Mouse (Mus musculus): ENCODE results near the gene Sars. TPM values are rescaled to one million over a fixed set of nuclear protein-coding genes. Genes with fewer than 3 reads are reported as not detected.

Gene Sars
- 217 and 220 TPM in 2 replicates for polyA plus RNA-seq (2015; fragmentation: Nextera tagmentation; extraction: Ambion mirVana)

DNA sequence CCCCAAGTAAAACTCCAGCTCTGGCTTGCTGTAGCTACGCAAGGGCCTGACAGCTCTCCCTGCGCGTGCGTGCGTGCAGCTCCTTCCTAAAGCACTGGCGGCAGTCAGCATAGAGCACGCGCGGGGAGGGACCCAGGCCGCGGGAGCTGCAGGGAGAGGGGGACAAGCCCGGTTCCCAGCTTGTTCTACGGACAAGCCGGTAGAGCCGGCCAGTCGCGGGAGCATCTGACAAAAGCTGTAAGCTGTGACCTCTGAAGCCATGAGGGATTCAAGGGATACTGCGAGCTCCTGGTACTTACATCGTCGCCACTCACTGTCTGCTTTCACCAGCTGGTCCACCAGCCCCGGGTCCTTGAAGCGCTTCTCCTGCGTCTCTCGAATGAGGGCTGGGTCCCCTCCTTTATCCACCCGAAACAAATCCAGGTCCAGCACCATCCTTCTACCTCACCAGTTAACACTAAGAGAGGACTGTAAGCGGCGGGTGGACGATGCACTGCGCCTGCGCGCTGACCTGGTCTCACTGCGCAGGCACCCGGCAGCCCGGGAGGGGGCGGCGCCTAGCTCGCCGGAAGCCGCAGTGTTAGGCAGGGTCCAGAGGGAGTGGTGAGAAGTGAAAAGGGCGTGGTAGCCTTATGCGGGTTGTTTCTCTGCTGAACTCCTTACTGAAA is at the start of gene Sars:
Gene Sars (minus strand): TSS at position 512 of the 668 bp plus-strand sequence.
- Histone ChIP-seq H3K27ac (ENCODE audit: low read length) (peak within 1 kb of the TSS; percentile 90), H3K4me1 (ENCODE audit: control insufficient read depth, insufficient read depth, low read length) (peaks cover 35% of the 10 kb centered on the region), H3K4me2 (ENCODE audit: low read length) (peak within 1 kb of the TSS; percentile 93), H3K9me3 (replicated peaks; ENCODE audit: control insufficient read depth, low read length, poor library complexity, severe bottlenecking) (no peaks in the 10 kb centered on the region), H3K27me3 (ENCODE audit: control insufficient read depth, insufficient read depth, low read depth, low read length) (no peaks in the 10 kb centered on the region), H3K36me3 (ENCODE audit: control insufficient read depth, insufficient read depth, low read length) (no peaks in the 10 kb centered on the region), H3K4me3 (ENCODE audit: low read depth, low read length) (peak within 1 kb of the TSS; percentile 71), H3K9ac (ENCODE audit: low read depth, low read length) (peak within 1 kb of the TSS; percentile 79)
- WGBS: under 1% methylated on average over 41 of the region's 41 CpGs
- peak; percentile 97 for ATAC-seq

- Histone ChIP-seq H3K4me2 (ENCODE audit: low read length) (no peak overlapping the region), H3K9me3 (replicated peaks; ENCODE audit: control insufficient read depth, low read length, poor library complexity, severe bottlenecking) (no peaks in the 10 kb centered on the region), H3K27me3 (ENCODE audit: control insufficient read depth, insufficient read depth, low read depth, low read length) (no peaks in the 10 kb centered on the region), H3K36me3 (ENCODE audit: control insufficient read depth, insufficient read depth, low read length) (no peaks in the 10 kb centered on the region), H3K9ac (ENCODE audit: low read depth, low read length) (no peak overlapping the region), H3K27ac (ENCODE audit: low read length) (no peak overlapping the region), H3K4me3 (ENCODE audit: low read depth, low read length) (no peak overlapping the region), H3K4me1 (ENCODE audit: control insufficient read depth, insufficient read depth, low read length) (no peaks in the 10 kb centered on the region)
- 45% methylated on average over 3 of the region's 3 CpGs for WGBS
- ATAC-seq: no peak
Observed at GRCm38 (mm10) chr3:108489968-108490367, 45.0 kb upstream of the Sars start.

DNA sequence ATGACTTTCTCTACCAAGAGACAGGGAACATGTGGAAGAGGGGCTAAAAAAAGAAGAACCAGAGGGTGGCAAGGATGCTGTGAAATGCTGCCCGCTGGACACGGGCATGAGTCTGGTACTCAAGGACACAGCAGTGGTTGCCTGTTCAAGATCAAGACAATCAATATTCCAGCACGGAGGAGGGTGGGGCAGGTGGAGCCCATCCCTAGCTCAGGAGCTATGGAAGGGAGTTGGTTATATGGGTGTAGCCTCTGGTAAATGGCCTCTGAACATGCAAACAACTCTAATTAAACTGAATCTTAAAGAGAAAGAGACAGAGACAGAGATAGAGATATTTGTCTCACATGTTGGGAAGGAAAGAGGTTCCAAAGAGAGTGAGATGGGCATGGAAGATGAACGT is 39.7 kb upstream of the Sars start:
- Histone ChIP-seq H3K27ac (ENCODE audit: low read length) (no peak overlapping the region), H3K4me3 (ENCODE audit: low read depth, low read length) (no peak overlapping the region), H3K9me3 (replicated peaks; ENCODE audit: control insufficient read depth, low read length, poor library complexity, severe bottlenecking) (no peaks in the 10 kb centered on the region), H3K4me2 (ENCODE audit: low read length) (no peak overlapping the region), H3K36me3 (ENCODE audit: control insufficient read depth, insufficient read depth, low read length) (0 out of 2 replicates have a peak, but pooled peaks cover 2% of the 10 kb centered on the region), H3K4me1 (ENCODE audit: control insufficient read depth, insufficient read depth, low read length) (no peaks in the 10 kb centered on the region), H3K9ac (ENCODE audit: low read depth, low read length) (no peak overlapping the region), H3K27me3 (ENCODE audit: control insufficient read depth, insufficient read depth, low read depth, low read length) (no peaks in the 10 kb centered on the region)
- ATAC-seq: no peak
- 88% methylated on average over 4 of the region's 4 CpGs for WGBS

DNA sequence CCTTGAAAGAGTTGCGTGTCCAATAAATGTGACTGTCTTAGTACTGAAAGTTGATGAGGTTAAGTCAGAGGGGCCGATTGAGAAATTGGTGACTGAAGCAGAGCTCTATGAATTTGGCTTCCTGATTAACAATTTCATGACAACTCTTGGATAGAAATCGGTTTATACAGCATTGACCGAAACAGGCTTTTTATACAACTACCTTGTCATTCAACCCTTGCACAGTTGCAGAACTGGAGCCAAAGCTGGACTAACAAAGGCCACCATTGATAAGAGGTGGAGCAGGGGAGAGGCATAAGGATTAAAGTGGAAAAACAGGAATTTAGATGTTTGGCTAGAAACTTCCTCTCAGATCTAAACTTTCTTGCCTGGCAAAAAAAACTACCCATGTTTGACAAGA is 33.8 kb upstream of the Sars start:
- H3K9me3 ChIP-seq (replicated peaks; ENCODE audit: control insufficient read depth, low read length, poor library complexity, severe bottlenecking): no peaks in the 10 kb centered on the region
- no peak overlapping the region for H3K4me3 ChIP-seq (ENCODE audit: low read depth, low read length)
- H3K27me3 ChIP-seq (ENCODE audit: control insufficient read depth, insufficient read depth, low read depth, low read length): no peaks in the 10 kb centered on the region
- H3K4me1 ChIP-seq (ENCODE audit: control insufficient read depth, insufficient read depth, low read length): no peaks in the 10 kb centered on the region
- 77% methylated on average over 4 of the region's 4 CpGs for WGBS
- no peak for ATAC-seq
- H3K9ac ChIP-seq (ENCODE audit: low read depth, low read length): no peak overlapping the region
- no peak overlapping the region for H3K27ac ChIP-seq (ENCODE audit: low read length)
- 0 out of 2 replicates have a peak, but pooled peaks cover 2% of the 10 kb centered on the region for H3K36me3 ChIP-seq (ENCODE audit: control insufficient read depth, insufficient read depth, low read length)
- H3K4me2 ChIP-seq (ENCODE audit: low read length): no peak overlapping the region

DNA sequence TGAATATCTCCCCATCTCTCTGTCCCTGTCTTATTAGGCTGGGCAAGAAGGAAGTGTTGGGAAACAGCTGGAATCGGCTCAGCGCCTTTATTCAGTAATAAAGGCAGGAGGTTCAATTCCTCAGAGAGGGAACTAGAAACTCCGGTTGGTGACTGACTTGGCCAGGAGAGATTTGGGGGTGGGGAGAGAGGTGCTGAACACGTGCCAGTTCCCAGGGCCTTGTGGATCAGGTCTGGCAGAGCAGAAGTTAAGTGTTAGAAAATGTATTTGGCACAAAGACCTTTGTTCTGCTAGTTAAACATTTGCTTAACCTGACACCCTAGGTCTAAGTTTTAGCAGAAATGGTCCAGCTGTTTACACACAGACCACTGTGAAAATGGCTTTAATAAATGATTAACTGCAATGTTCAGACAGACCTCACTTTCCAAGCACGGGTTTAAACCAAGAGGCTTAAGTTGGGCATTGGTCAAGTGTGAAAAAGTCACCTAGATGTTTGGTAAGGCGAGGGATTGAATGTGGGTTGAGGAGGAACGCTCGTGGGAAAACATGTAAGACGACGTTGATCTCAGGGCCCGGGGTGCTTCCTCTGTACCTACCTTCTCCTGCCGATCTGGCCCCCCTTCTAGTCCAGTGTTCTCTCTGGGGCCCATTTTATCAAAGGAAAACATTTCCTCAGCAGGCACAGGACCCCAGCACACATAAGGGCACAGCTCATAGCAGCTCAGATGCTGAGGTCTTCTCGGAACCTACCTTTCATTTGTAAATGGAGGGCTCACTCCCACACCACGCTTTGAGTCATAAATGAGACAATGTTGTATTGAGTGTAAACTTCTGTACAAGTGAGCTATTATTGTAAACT is 32.0 kb upstream of the Sars start:
- Histone ChIP-seq H3K9ac (ENCODE audit: low read depth, low read length) (no peak overlapping the region), H3K36me3 (ENCODE audit: control insufficient read depth, insufficient read depth, low read length) (no peaks in the 10 kb centered on the region), H3K27ac (ENCODE audit: low read length) (no peak overlapping the region), H3K4me1 (ENCODE audit: control insufficient read depth, insufficient read depth, low read length) (no peaks in the 10 kb centered on the region), H3K4me2 (ENCODE audit: low read length) (no peak overlapping the region), H3K4me3 (ENCODE audit: low read depth, low read length) (no peak overlapping the region), H3K27me3 (ENCODE audit: control insufficient read depth, insufficient read depth, low read depth, low read length) (no peaks in the 10 kb centered on the region), H3K9me3 (replicated peaks; ENCODE audit: control insufficient read depth, low read length, poor library complexity, severe bottlenecking) (no peaks in the 10 kb centered on the region)
- ATAC-seq: no peak
- 69% methylated on average over 14 of the region's 14 CpGs for WGBS

- ATAC-seq: no peak
- H3K9me3 ChIP-seq (replicated peaks; ENCODE audit: control insufficient read depth, low read length, poor library complexity, severe bottlenecking): no peaks in the 10 kb centered on the region
- no peaks in the 10 kb centered on the region for H3K27me3 ChIP-seq (ENCODE audit: control insufficient read depth, insufficient read depth, low read depth, low read length)
- H3K36me3 ChIP-seq (ENCODE audit: control insufficient read depth, insufficient read depth, low read length): no peaks in the 10 kb centered on the region
- no peak overlapping the region for H3K4me2 ChIP-seq (ENCODE audit: low read length)
- no peak overlapping the region for H3K4me3 ChIP-seq (ENCODE audit: low read depth, low read length)
- no peaks in the 10 kb centered on the region for H3K4me1 ChIP-seq (ENCODE audit: control insufficient read depth, insufficient read depth, low read length)
- no peak overlapping the region for H3K9ac ChIP-seq (ENCODE audit: low read depth, low read length)
- H3K27ac ChIP-seq (ENCODE audit: low read length): no peak overlapping the region
- 86% methylated on average over 5 of the region's 5 CpGs for WGBS
Observed at GRCm38 (mm10) chr3:108475496-108475895, 30.5 kb upstream of the Sars start.

DNA sequence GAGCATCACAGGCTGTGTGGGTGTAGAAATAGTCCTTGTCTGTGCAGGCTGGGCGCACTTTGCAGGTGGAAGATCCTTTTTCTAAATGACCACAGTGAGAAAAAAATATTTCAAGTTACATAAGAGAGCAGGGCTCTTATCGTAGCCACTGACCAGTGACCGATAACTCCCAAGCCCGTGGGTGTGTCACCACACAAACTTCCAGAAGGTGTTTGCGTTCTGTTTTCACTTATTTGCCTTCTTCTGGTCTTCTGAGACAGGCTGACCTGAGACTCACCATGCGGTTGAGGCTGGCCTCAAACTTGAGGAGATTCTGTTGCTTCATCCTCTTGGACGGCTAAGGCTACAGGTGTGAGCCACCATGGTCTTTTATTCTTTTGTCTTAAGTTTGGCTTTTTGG is 30.0 kb upstream of the Sars start:
- WGBS: 98% methylated on average over 7 of the region's 7 CpGs
- Histone ChIP-seq H3K27ac (ENCODE audit: low read length) (no peak overlapping the region), H3K9me3 (replicated peaks; ENCODE audit: control insufficient read depth, low read length, poor library complexity, severe bottlenecking) (no peaks in the 10 kb centered on the region), H3K9ac (ENCODE audit: low read depth, low read length) (no peak overlapping the region), H3K4me1 (ENCODE audit: control insufficient read depth, insufficient read depth, low read length) (no peaks in the 10 kb centered on the region), H3K27me3 (ENCODE audit: control insufficient read depth, insufficient read depth, low read depth, low read length) (no peaks in the 10 kb centered on the region), H3K36me3 (ENCODE audit: control insufficient read depth, insufficient read depth, low read length) (no peaks in the 10 kb centered on the region), H3K4me3 (ENCODE audit: low read depth, low read length) (no peak overlapping the region), H3K4me2 (ENCODE audit: low read length) (no peak overlapping the region)
- ATAC-seq: no peak

DNA sequence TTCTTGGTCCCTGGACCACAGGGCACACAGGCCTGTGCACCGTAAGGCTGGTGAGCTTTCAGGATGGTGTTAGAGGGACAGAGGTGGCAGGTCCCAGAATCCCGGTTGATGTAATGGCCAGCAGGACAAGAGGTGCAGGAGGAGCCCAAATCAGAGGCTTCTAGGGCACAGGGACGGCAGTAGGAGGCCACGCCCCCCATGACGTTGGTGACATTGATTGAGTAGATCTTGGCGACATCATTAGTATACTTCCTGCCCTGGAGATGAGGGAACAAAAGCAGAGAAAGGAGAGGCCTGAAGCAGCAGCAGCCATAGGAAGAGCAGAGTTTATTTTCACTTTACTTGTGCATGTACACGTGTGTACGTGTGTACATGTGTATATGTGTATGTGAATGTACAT is 22.8 kb upstream of the Sars start:
- Histone ChIP-seq H3K4me2 (ENCODE audit: low read length) (no peak overlapping the region), H3K4me1 (ENCODE audit: control insufficient read depth, insufficient read depth, low read length) (no peaks in the 10 kb centered on the region), H3K27ac (ENCODE audit: low read length) (no peak overlapping the region), H3K9ac (ENCODE audit: low read depth, low read length) (no peak overlapping the region), H3K9me3 (replicated peaks; ENCODE audit: control insufficient read depth, low read length, poor library complexity, severe bottlenecking) (no peaks in the 10 kb centered on the region), H3K4me3 (ENCODE audit: low read depth, low read length) (no peak overlapping the region), H3K27me3 (ENCODE audit: control insufficient read depth, insufficient read depth, low read depth, low read length) (no peaks in the 10 kb centered on the region), H3K36me3 (ENCODE audit: control insufficient read depth, insufficient read depth, low read length) (0 out of 2 replicates have a peak, but pooled peaks cover 4% of the 10 kb centered on the region)
- no peak for ATAC-seq
- WGBS: 83% methylated on average over 8 of the region's 8 CpGs

DNA sequence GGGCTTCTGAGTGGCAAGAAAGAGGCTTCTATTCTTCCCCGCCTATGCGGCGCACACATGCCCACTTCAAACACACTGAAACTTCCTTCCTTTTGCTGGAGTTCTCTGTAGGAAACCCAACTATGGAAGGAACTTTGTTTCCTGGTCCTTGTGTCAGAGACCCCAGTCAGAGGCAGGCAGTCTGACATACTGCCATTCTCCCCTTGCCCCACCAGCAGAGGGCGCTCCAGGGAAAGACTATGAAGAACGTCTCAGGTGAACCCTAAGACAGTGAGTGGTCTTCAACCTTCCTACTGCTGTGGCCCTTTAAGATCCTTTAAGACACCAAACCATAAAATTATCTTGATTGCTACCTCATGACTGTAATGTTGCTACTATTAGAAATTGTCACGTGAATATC is 21.4 kb upstream of the Sars start:
- Histone ChIP-seq H3K27ac (ENCODE audit: low read length) (no peak overlapping the region), H3K27me3 (ENCODE audit: control insufficient read depth, insufficient read depth, low read depth, low read length) (no peaks in the 10 kb centered on the region), H3K4me3 (ENCODE audit: low read depth, low read length) (no peak overlapping the region), H3K9me3 (replicated peaks; ENCODE audit: control insufficient read depth, low read length, poor library complexity, severe bottlenecking) (no peaks in the 10 kb centered on the region), H3K4me1 (ENCODE audit: control insufficient read depth, insufficient read depth, low read length) (no peaks in the 10 kb centered on the region), H3K36me3 (ENCODE audit: control insufficient read depth, insufficient read depth, low read length) (0 out of 2 replicates have a peak, but pooled peaks cover 4% of the 10 kb centered on the region), H3K4me2 (ENCODE audit: low read length) (no peak overlapping the region), H3K9ac (ENCODE audit: low read depth, low read length) (no peak overlapping the region)
- WGBS: 89% methylated on average over 6 of the region's 6 CpGs
- no peak for ATAC-seq

Data from midbrain, embryonic 16.5 days (tissue).